Mouse (Mus musculus) megakaryocyte, embryonic 14.5 days (primary cell): ENCODE measurements around the gene Pgpep1l.

Experiments used
- FLI1 ChIP-seq: IDR thresholded peaks from 2 replicates; pipeline ENCODE4 v1.6.1; 2012; ENCODE audit warnings: low read length, inconsistent platforms, mixed read lengths
- GATA1 ChIP-seq: IDR thresholded peaks from 3 replicates; pipeline ENCODE4 v1.6.1; 2012; ENCODE audit warnings: mixed read lengths, low read length, inconsistent platforms, borderline replicate concordance

DNA sequence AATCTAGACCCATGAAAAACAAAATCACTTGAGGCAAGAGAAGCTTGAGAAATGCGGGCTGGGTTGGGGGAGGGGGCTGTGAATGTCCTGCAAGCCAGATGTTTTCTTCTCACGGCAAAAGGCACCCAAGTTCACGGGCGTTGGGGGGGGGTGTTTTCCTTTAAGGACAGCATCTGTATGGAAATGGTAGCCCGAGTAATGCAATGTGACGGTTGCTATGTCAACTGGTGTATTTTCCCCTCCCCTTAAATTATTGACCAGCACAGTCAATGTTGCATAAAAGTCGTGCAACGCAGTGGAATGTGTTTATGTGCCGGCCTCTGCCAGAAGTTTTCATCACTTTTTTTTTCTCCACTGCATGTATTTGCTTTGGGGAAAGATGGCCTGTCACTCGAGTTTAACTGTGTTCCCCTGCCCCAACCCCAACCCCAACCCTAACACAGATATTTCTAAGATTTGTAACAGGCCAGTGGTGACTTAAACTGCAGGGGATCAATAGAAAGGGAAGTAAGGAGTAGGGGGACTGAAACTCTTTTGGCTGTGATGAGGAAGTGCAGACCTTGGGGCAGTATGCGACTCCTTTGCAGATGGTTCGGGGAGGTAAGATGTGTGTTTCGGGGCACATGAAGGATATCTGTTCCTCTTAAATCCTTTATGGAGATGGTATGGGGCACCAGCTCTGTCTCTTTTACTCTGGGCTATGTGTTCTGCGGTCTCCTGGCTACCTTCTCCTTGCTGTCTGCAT, 49.2 kb upstream of the Pgpep1l start:
- TF ChIP-seq GATA1: no peak
- no peak for TF ChIP-seq FLI1
